Mouse (Mus musculus): ENCODE data around the gene Ints11.

- TF ChIP-seq MAX (IDR thresholded peaks at IDR 0.05; ENCODE audit: low read depth) (no peak), POLR2A (IDR thresholded peaks at IDR 0.05; ENCODE audit: insufficient read length, low read depth) (no peak), MYOD1 (IDR thresholded peaks at IDR 0.05; ENCODE audit: control insufficient read depth in 1 of 3, insufficient read length in 2 of 3, low read depth in 2 of 3) (no peak), USF1 (IDR thresholded peaks at IDR 0.05; ENCODE audit: low read depth) (no peak), E2F4 (IDR thresholded peaks at IDR 0.05; ENCODE audit: insufficient read depth) (no peak), CEBPB (IDR thresholded peaks at IDR 0.05; ENCODE audit: insufficient read depth, poor library complexity, severe bottlenecking) (no peak)
These were observed 23.3 kb downstream of the Ints11 start for GRCm38 (mm10) chr4:155892438-155893211.
